Mouse (Mus musculus): ENCODE data around the gene Cdhr4. TPM values are rescaled to one million over a fixed set of nuclear protein-coding genes. Genes with fewer than 3 reads are reported as not detected.

The Cdhr4 gene
- polyA plus RNA-seq, 1 experiment from 2014 or later, result 2.6 TPM

DNA sequence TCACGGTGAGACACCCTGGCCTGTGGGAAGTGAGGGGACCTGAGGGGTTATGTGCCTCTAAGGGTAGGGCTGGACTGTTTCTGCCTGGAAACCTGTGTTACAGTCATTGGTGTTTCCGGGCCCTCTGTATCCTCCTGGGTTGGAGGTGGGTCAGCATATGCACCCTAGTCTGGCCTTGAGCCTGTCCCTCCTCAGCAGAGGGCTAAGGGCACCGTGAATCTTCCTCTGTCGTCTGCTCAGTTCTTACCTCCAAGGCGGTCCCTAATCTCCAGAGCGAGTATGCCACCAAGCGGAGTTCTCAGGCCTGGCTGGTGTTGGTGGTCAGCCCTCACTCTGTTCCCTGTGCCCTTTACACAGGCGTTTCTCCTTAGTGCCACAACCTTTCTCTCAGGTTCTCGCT lies 29.4 kb upstream of the Cdhr4 start:
- H3K36me3 ChIP-seq, result peaks cover 48% of the 10 kb centered on the region
- WGBS, result 94% methylated on average over 9 of the region's 9 CpGs
- peaks cover 10% of the 10 kb centered on the region for H3K4me1 ChIP-seq
- H3K27ac ChIP-seq (replicated peaks), result no peak overlapping the region
- H3K9me3 ChIP-seq, result no peaks in the 10 kb centered on the region
- H3K4me2 ChIP-seq (replicated peaks), result no peak overlapping the region
- H3K4me3 ChIP-seq, result no peak overlapping the region
- ATAC-seq (ENCODE audit: low FRiP score, low read depth), result no peak
- H3K9ac ChIP-seq (replicated peaks), result no peak overlapping the region
- H3K27me3 ChIP-seq, result no peaks in the 10 kb centered on the region

DNA sequence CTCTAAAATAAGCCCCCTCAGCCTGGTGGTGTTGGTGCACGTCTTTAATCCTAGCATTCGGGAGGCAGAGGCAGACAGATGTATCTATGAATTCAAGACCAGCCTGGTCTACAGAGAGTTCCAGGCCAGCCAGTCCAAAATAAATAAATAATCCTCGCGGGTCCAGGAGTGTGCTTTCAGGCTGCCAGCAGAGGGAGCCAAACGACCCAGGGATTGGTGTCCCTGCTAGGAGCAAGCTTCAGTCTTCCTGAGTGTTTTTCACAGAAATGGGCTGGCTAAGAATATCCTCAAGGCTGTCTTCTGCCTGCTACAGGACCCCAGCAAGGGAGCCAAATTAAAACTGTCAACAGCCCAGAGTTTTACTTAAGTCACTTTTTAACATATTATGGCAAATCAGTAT lies 28.6 kb upstream of the Cdhr4 start:
- 28% methylated on average over 5 of the region's 5 CpGs for WGBS

DNA sequence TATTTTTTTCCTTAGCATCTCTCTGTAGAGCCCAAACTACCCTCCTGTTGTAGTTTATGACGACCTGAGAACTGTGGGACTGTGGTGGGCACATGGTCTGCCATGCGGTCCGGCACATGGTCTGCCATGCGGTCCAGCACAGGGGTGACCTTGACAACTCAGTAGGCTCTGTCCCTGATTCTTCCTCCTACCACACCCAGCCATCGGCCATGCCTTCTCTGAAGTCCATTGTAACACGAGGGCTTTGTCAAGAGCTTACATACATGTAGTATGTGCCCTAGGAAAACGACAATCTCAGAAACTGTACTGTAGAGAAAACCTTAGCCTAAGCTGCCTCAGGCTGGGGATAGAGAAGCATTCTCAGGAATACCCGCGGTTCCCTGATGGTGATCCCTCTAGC lies 27.6 kb upstream of the Cdhr4 start:
- 94% methylated on average over 9 of the region's 9 CpGs for WGBS
- Histone ChIP-seq H3K36me3 (peaks cover 46% of the 10 kb centered on the region), H3K9ac (replicated peaks) (no peak overlapping the region), H3K4me1 (peaks cover 10% of the 10 kb centered on the region), H3K27ac (replicated peaks) (no peak overlapping the region), H3K9me3 (no peaks in the 10 kb centered on the region), H3K4me3 (no peak overlapping the region), H3K4me2 (replicated peaks) (no peak overlapping the region), H3K27me3 (no peaks in the 10 kb centered on the region)
- ATAC-seq (ENCODE audit: low FRiP score, low read depth), result no peak

More for the DNA sequence above, 28.6 kb upstream of the Cdhr4 start:
- Histone ChIP-seq H3K36me3 (peaks cover 46% of the 10 kb centered on the region), H3K9ac (replicated peaks) (no peak overlapping the region), H3K4me3 (no peak overlapping the region), H3K27ac (replicated peaks) (no peak overlapping the region), H3K27me3 (no peaks in the 10 kb centered on the region), H3K9me3 (no peaks in the 10 kb centered on the region), H3K4me1 (peaks cover 10% of the 10 kb centered on the region), H3K4me2 (replicated peaks) (no peak overlapping the region)
- no peak for ATAC-seq (ENCODE audit: low FRiP score, low read depth)

DNA sequence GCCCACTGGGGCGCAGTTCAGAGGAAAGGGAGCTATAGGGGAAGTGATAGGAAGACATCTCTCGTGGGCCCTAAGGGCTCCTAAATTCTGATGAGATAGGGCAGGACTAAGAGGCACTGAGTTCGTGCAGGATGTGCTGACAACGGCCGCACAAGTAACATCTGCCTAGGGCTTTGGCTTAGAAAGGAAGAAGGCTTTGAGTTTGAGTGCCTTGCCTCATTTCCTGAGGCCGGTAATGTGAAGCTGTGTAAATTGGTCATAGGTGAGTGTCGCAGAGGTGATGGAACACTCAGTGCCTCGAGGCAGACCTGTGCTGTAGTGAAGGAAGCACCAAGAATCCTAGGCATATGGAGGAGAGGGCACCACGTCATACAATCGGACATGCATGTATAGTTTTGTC lies 25.6 kb upstream of the Cdhr4 start:
- Histone ChIP-seq H3K4me3 (no peak overlapping the region), H3K4me1 (peaks cover under 1% of the 10 kb centered on the region; the same call in 1 of the 2 replicates), H3K27me3 (no peaks in the 10 kb centered on the region), H3K27ac (replicated peaks) (no peak overlapping the region), H3K9ac (replicated peaks) (no peak overlapping the region), H3K9me3 (no peaks in the 10 kb centered on the region), H3K4me2 (replicated peaks) (no peak overlapping the region), H3K36me3 (peaks cover 46% of the 10 kb centered on the region)
- 94% methylated on average over 10 of the region's 10 CpGs for WGBS
- ATAC-seq (ENCODE audit: low FRiP score, low read depth), result no peak

DNA sequence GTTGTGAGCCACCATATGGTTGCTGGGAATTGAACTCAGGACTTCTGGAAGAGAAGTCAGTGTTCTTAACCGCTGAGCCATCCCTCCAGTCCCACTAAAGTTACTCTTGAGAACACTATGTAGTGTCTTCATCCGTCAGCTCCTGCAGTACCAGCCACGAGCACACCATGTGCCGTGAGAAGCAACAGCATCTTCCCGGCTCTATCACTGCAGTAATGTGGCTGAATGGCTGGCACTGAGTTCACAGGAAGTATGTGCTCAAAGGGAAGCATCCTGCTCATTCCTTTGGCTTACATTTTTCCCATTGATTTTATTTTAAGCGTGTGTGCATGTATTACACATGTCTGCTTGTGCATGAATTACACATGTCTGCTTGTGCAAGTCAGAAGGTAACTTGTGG lies 24.9 kb upstream of the Cdhr4 start:
- H3K36me3 ChIP-seq, result peaks cover 51% of the 10 kb centered on the region
- no peak for ATAC-seq (ENCODE audit: low FRiP score, low read depth)
- WGBS, result 88% methylated on average over 6 of the region's 6 CpGs

DNA sequence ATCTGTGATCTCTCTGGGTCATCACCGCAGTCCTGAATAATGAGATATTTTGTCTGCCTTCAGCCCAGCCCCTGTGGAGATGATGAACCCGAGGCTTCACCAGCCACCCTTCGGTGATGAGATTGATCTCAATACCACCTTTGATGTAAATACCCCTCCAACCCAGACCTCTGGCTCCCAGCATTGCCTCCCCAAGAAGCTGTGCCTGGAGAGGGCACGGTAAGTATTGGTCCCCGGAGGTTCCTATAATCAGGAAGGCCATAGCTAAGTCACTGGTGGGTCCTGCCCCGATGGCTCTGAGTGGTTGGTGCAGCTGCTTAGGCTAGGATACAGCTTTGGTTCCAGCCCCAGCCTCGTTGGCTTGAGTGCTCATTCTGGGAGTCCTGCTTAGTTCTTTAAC lies 23.8 kb upstream of the Cdhr4 start:
- H3K27me3 ChIP-seq, result no peaks in the 10 kb centered on the region
- H3K9ac ChIP-seq (replicated peaks), result no peak overlapping the region
- H3K27ac ChIP-seq (replicated peaks), result no peak overlapping the region
- WGBS, result 92% methylated on average over 7 of the region's 7 CpGs
- H3K9me3 ChIP-seq, result no peaks in the 10 kb centered on the region
- no peak for ATAC-seq (ENCODE audit: low FRiP score, low read depth)
- no peak overlapping the region for H3K4me3 ChIP-seq
- H3K4me2 ChIP-seq (replicated peaks), result no peak overlapping the region
- H3K36me3 ChIP-seq, result peaks cover 54% of the 10 kb centered on the region
- H3K4me1 ChIP-seq, result no peaks in the 10 kb centered on the region

More for the DNA sequence above, 24.9 kb upstream of the Cdhr4 start:
- H3K4me3 ChIP-seq, result no peak overlapping the region
- no peaks in the 10 kb centered on the region for H3K27me3 ChIP-seq
- H3K4me1 ChIP-seq, result no peaks in the 10 kb centered on the region
- H3K27ac ChIP-seq (replicated peaks), result no peak overlapping the region
- H3K4me2 ChIP-seq (replicated peaks), result no peak overlapping the region
- H3K9ac ChIP-seq (replicated peaks), result no peak overlapping the region
- no peaks in the 10 kb centered on the region for H3K9me3 ChIP-seq

DNA sequence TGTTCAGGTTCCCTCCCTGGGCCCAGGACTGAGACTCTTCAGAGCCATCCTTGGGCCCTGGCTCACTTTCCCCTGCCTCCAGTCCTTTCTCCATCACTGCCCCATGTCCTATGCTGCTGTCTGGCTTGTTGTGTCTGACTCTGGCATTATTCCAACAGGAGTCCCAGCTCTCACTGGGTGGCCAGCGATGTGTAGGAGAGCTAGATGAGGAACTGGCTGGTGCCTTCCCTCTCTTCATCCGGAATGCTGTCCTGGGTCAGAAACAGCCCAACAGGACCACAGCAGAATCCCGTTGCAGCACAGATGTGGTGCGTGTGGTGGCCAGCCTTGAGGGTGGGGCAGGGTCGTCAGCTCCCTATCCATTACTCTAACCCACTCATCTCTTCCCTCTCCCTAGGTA lies 22.0 kb upstream of the Cdhr4 start:
- WGBS, result 92% methylated on average over 5 of the region's 5 CpGs
- H3K9me3 ChIP-seq, result no peaks in the 10 kb centered on the region
- no peaks in the 10 kb centered on the region for H3K4me1 ChIP-seq
- no peak overlapping the region for H3K9ac ChIP-seq (replicated peaks)
- no peak overlapping the region for H3K4me2 ChIP-seq (replicated peaks)
- H3K4me3 ChIP-seq, result no peak overlapping the region
- no peak for ATAC-seq (ENCODE audit: low FRiP score, low read depth)
- H3K36me3 ChIP-seq, result peaks cover 54% of the 10 kb centered on the region
- no peaks in the 10 kb centered on the region for H3K27me3 ChIP-seq
- H3K27ac ChIP-seq (replicated peaks), result no peak overlapping the region

DNA sequence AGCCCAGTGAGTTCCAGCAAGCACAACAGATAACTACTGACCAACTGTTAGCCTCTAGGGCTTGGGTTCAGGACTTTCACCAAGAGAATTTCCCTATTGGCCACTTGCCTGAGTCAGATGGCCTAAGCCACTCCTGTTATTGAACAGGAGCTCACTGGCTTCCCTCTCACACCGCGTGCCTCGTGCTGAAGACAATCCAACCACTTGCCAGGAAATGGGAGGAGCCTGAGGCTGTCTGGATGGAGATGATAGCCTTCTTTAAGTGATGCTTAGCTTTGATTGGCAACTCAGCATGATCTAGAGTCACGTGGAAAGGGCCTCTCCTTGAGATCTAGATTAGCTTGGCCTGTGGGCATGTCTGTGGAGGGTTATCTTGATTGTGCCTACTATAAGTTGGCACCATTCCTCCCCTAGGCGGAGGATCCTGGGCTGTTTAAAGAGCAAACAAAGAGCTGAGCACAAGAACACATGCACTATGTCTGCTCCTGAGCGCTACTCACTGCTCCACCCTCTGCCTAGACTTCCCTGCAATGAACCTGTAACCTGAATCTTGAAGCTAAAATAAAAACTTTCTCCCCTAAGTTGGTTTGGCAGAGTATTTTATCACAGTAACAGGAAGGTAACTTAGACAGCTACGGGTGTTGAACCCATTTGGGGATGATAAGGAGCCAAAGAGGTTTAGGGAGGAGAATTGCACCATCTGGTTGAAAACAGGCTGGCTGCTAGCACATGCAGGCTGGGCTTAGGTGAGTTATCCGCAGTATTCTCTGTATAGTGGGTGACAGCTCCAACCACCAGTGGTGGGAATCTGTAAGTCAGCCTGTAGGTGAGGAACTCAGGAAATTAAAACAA lies 20.4 kb upstream of the Cdhr4 start:
- H3K4me3 ChIP-seq, result no peak overlapping the region
- no peak overlapping the region for H3K4me2 ChIP-seq (replicated peaks)
- no peaks in the 10 kb centered on the region for H3K27me3 ChIP-seq
- no peak overlapping the region for H3K9ac ChIP-seq (replicated peaks)
- H3K36me3 ChIP-seq, result peaks cover 41% of the 10 kb centered on the region
- no peak overlapping the region for H3K27ac ChIP-seq (replicated peaks)
- H3K9me3 ChIP-seq, result no peaks in the 10 kb centered on the region
- H3K4me1 ChIP-seq, result no peaks in the 10 kb centered on the region
- WGBS, result 87% methylated on average over 8 of the region's 8 CpGs
- ATAC-seq (ENCODE audit: low FRiP score, low read depth), result no peak

DNA sequence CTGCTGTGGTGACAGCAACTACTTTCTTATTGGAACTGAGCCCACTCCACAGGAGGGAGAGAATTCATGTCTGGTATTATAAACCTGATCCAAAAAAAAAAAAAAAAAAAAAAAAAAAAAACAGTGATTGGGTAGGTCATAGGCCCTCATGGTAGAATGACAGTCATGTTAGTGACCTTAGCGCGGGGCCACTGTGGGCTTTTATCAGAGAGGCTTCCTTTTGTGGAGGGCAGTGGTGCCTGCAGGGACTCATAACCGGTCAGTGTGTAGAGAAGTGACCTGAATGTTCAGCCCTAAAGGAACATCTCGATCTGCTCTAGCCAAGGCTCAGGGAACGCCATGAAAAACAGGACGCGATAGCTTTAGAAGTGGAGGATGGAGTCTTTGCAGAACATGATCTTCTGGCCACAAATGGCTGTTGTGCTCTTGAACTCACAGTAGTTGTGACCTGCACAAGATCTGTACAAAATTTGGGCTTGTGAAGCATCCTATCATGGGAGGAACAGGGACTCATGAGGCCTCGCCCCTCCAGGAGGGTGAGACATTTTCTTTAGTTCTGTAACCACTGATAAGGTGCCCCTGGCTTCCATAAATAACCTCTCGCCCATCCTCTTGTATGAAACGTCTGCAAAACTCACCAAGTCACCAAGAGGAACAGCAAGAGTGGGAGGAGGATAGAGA lies 17.7 kb upstream of the Cdhr4 start:
- H3K4me1 ChIP-seq, result no peaks in the 10 kb centered on the region
- no peak overlapping the region for H3K9ac ChIP-seq (replicated peaks)
- H3K27me3 ChIP-seq, result no peaks in the 10 kb centered on the region
- H3K4me2 ChIP-seq (replicated peaks), result no peak overlapping the region
- no peaks in the 10 kb centered on the region for H3K9me3 ChIP-seq
- no peak overlapping the region for H3K27ac ChIP-seq (replicated peaks)
- WGBS, result 80% methylated on average over 10 of the region's 10 CpGs
- H3K36me3 ChIP-seq, result peaks cover 31% of the 10 kb centered on the region
- H3K4me3 ChIP-seq, result no peak overlapping the region
- ATAC-seq (ENCODE audit: low FRiP score, low read depth), result no peak

DNA sequence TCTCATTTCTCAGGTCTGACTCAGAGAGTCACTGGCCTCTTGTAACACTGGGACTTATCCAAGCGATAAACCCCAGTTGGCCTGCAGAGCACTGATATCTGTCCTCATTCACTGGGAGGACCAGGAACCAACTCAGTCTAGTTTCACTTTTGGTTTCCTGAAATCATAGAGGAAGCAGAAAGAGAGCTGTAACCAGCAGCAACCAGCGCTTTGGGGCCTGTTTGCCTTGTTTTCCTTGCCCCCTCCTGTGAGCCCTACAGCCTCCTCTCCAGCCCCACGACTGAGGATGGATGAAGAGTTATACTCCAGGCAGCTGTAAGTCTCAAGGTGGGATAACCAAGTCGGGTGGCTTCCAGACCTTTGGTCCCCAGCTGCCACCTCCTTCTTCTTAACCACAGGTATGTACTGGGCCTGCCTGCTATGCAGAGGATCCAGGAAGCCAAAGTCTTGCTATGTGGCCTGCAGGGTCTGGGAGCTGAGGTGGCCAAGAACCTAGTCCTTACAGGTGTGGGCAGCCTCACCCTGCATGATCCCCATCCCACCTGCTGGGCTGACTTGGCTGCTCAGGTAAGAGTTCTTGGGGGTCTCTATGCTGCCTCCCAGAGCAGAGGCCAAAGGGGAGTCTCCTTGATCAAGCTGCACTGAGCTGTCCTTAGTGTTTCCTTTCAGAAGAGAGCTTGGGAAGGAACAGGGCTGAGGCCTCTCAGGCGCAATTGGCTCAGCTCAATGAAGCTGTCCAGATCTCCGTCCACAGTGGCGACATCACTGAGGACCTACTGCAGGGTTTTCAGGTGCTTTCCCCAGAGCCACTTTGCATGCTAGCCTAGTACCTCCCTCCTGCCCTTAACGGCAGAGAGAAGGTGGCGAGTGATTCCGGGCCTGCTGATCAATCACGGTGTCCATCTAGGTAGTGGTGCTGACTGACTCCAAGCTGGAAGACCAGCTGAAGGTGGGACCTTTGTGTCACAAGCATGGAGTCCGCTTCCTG lies 16.6 kb upstream of the Cdhr4 start, which contains the start of gene Uba7:
Gene Uba7 (plus strand): TSS at position 107 of the 988 bp plus-strand sequence.
- ATAC-seq (ENCODE audit: low FRiP score, low read depth), result no peak
- Histone ChIP-seq H3K27ac (replicated peaks) (no peak within 1 kb of the TSS), H3K4me3 (no peak within 1 kb of the TSS)

DNA sequence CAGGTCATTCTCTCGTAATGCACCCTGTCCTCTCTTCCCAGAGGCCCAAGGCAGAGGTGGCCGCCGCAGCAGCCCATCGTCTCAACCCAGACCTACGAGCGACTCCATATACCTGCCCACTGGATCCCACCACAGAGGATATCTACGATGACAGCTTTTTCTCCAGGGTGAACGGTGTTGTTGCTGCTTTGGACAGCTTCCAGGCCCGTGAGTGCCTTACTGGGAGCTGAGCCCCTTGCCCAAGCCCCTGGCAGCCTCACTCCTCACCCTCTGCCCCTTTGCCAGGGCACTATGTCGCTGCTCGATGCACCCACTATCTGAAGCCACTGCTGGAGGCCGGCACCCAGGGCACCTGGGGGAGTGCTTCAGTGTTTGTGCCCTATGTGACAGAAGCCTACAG lies 13.5 kb upstream of the Cdhr4 start:
- no peak overlapping the region for H3K4me3 ChIP-seq
- H3K27ac ChIP-seq (replicated peaks), result no peak overlapping the region
- WGBS, result 92% methylated on average over 12 of the region's 12 CpGs
- H3K36me3 ChIP-seq, result no peaks in the 10 kb centered on the region
- peaks cover 13% of the 10 kb centered on the region for H3K27me3 ChIP-seq
- H3K4me1 ChIP-seq, result peaks cover 20% of the 10 kb centered on the region
- H3K9me3 ChIP-seq, result no peaks in the 10 kb centered on the region
- ATAC-seq (ENCODE audit: low FRiP score, low read depth), result no peak
- H3K4me2 ChIP-seq (replicated peaks), result no peak overlapping the region
- no peak overlapping the region for H3K9ac ChIP-seq (replicated peaks)

More for the DNA sequence above, 16.6 kb upstream of the Cdhr4 start, which contains the start of gene Uba7:
- Histone ChIP-seq H3K36me3 (peaks cover 20% of the 10 kb centered on the region), H3K9me3 (no peaks in the 10 kb centered on the region), H3K27me3 (no peaks in the 10 kb centered on the region), H3K9ac (replicated peaks) (no peak within 1 kb of the TSS), H3K4me2 (replicated peaks) (no peak within 1 kb of the TSS), H3K4me1 (no peaks in the 10 kb centered on the region)
- WGBS, result 73% methylated on average over 12 of the region's 12 CpGs

All from midbrain, embryonic 12.5 days (tissue).